Mouse (Mus musculus): Measurements from ENCODE around the gene Creb3l4. TPM values are rescaled to one million over a fixed set of nuclear protein-coding genes. Genes with fewer than 3 reads are reported as not detected.
A peak's percentile ranks its signal among the peaks of the same experiment; 100 is the strongest.
"Not testable (repeated sequence)": the region's sequence is repeated elsewhere in the genome, so short reads cannot be mapped to it uniquely, and the experiment has no call there.

The Creb3l4 gene
- polyA plus RNA-seq, 1 experiment from 2014 or later, result 1.6 TPM

- no peak for ATAC-seq (replicated peaks)
- Histone ChIP-seq H3K27me3 (replicated peaks) (no peaks in the 10 kb centered on the region), H3K9me3 (no peaks in the 10 kb centered on the region), H3K4me2 (no peak overlapping the region), H3K27ac (no peak overlapping the region), H3K36me3 (replicated peaks) (peaks cover 60% of the 10 kb centered on the region), H3K4me3 (no peak overlapping the region), H3K9ac (no peak overlapping the region), H3K4me1 (peaks cover 20% of the 10 kb centered on the region)
- 95% methylated on average over 4 of the region's 4 CpGs for WGBS
These were observed 15.2 kb upstream of the Creb3l4 start for GRCm38 (mm10) chr3:90258521-90258920.

GRCm38 (mm10) chr3:90256731-90257530 lies 13.6 kb upstream of the Creb3l4 start:
- Histone ChIP-seq H3K27ac (no peak overlapping the region), H3K9me3 (no peaks in the 10 kb centered on the region), H3K27me3 (replicated peaks) (no peaks in the 10 kb centered on the region), H3K36me3 (replicated peaks) (peaks cover 45% of the 10 kb centered on the region), H3K4me1 (peaks cover 20% of the 10 kb centered on the region), H3K9ac (no peak overlapping the region), H3K4me2 (no peak overlapping the region), H3K4me3 (no peak overlapping the region)
- no peak for ATAC-seq (replicated peaks)
- WGBS, result 92% methylated on average over 19 of the region's 19 CpGs

GRCm38 (mm10) chr3:90255784-90256353 lies 12.6 kb upstream of the Creb3l4 start:
- Histone ChIP-seq H3K4me1 (peaks cover 20% of the 10 kb centered on the region), H3K36me3 (replicated peaks) (peaks cover 38% of the 10 kb centered on the region), H3K4me2 (no peak overlapping the region), H3K9ac (no peak overlapping the region), H3K27me3 (replicated peaks) (no peaks in the 10 kb centered on the region), H3K9me3 (no peaks in the 10 kb centered on the region), H3K27ac (no peak overlapping the region), H3K4me3 (no peak overlapping the region)
- no peak for ATAC-seq (replicated peaks)
- 94% methylated on average over 14 of the region's 14 CpGs for WGBS

GRCm38 (mm10) chr3:90255194-90255565 lies 11.9 kb upstream of the Creb3l4 start:
- peaks cover 20% of the 10 kb centered on the region for H3K4me1 ChIP-seq
- peak overlapping the region; percentile 95 for H3K4me3 ChIP-seq
- no peak overlapping the region; the same call in 1 of the 2 replicates for H3K27ac ChIP-seq
- peak overlapping the region; percentile 89 for H3K4me2 ChIP-seq
- 23% methylated on average over 2 of the region's 2 CpGs for WGBS
- peaks cover 31% of the 10 kb centered on the region for H3K36me3 ChIP-seq (replicated peaks)
- H3K9ac ChIP-seq, result peak overlapping the region; percentile 96
- H3K9me3 ChIP-seq, result no peaks in the 10 kb centered on the region
- no peak for ATAC-seq (replicated peaks)
- no peaks in the 10 kb centered on the region for H3K27me3 ChIP-seq (replicated peaks)

- peak overlapping the region; percentile 96 for H3K9ac ChIP-seq
- ATAC-seq (replicated peaks), result peak; percentile 65
- peaks cover 21% of the 10 kb centered on the region for H3K4me1 ChIP-seq
- no peaks in the 10 kb centered on the region for H3K27me3 ChIP-seq (replicated peaks)
- H3K36me3 ChIP-seq (replicated peaks), result peaks cover 26% of the 10 kb centered on the region
- H3K27ac ChIP-seq, result peak overlapping the region; percentile 80
- peak overlapping the region; percentile 95 for H3K4me3 ChIP-seq
- H3K9me3 ChIP-seq, result no peaks in the 10 kb centered on the region
- H3K4me2 ChIP-seq, result peak overlapping the region; percentile 89
- 1% methylated on average over 41 of the region's 41 CpGs for WGBS
These were observed 11.3 kb upstream of the Creb3l4 start for GRCm38 (mm10) chr3:90254419-90255193.

- ATAC-seq (replicated peaks), result peak; percentile 97
- H3K27me3 ChIP-seq (replicated peaks), result no peaks in the 10 kb centered on the region
- H3K36me3 ChIP-seq (replicated peaks), result peaks cover 18% of the 10 kb centered on the region
- H3K4me1 ChIP-seq, result peaks cover 27% of the 10 kb centered on the region
- under 1% methylated on average over 40 of the region's 40 CpGs for WGBS
- H3K9me3 ChIP-seq, result no peaks in the 10 kb centered on the region
- peak within 1 kb of the TSS; percentile 89 for H3K4me2 ChIP-seq
- H3K4me3 ChIP-seq, result peak within 1 kb of the TSS; percentile 95
- peak within 1 kb of the TSS; percentile 80 for H3K27ac ChIP-seq
- peak within 1 kb of the TSS; percentile 96 for H3K9ac ChIP-seq
These were observed 10.5 kb upstream of the Creb3l4 start, which contains the start of gene Crtc2 for GRCm38 (mm10) chr3:90253653-90254418. TSS of gene Crtc2 (plus strand) at chr3:90254163.

GRCm38 (mm10) chr3:90253174-90253573 lies 9.9 kb upstream of the Creb3l4 start:
- H3K4me2 ChIP-seq, result peak overlapping the region; percentile 89
- 72% methylated on average over 1 of the region's 1 CpGs for WGBS

GRCm38 (mm10) chr3:90252659-90253058 lies 9.3 kb upstream of the Creb3l4 start:
- peaks cover 33% of the 10 kb centered on the region for H3K4me1 ChIP-seq
- H3K27me3 ChIP-seq (replicated peaks); H3K36me3 ChIP-seq (replicated peaks): not testable (repeated sequence)

More at GRCm38 (mm10) chr3:90253174-90253573, 9.9 kb upstream of the Creb3l4 start:
- H3K9ac ChIP-seq; H3K27ac ChIP-seq; H3K9me3 ChIP-seq; H3K27me3 ChIP-seq (replicated peaks): not testable (repeated sequence)
- Histone ChIP-seq H3K4me3 (peak overlapping the region; percentile 95; the same call in 1 of the 2 replicates), H3K36me3 (replicated peaks) (peaks cover 12% of the 10 kb centered on the region), H3K4me1 (peaks cover 32% of the 10 kb centered on the region)
- ATAC-seq (replicated peaks), result 0 out of 2 replicates have a peak, but pooled peaks have one; percentile 1

GRCm38 (mm10) chr3:90251731-90252226 lies 8.5 kb upstream of the Creb3l4 start:
- H3K4me1 ChIP-seq, result peaks cover 36% of the 10 kb centered on the region
- not testable (repeated sequence) for H3K4me2 ChIP-seq; H3K9me3 ChIP-seq; H3K27me3 ChIP-seq (replicated peaks); H3K27ac ChIP-seq; H3K4me3 ChIP-seq; H3K36me3 ChIP-seq (replicated peaks); ATAC-seq (replicated peaks); H3K9ac ChIP-seq
- 97% methylated on average over 9 of the region's 12 CpGs for WGBS

More at GRCm38 (mm10) chr3:90252659-90253058, 9.3 kb upstream of the Creb3l4 start:
- not testable (repeated sequence) for H3K9me3 ChIP-seq; H3K27ac ChIP-seq; H3K4me2 ChIP-seq; H3K4me3 ChIP-seq; H3K9ac ChIP-seq; ATAC-seq (replicated peaks)
- 94% methylated on average over 2 of the region's 2 CpGs for WGBS

GRCm38 (mm10) chr3:90250791-90251190 lies 7.5 kb upstream of the Creb3l4 start:
- Histone ChIP-seq H3K27me3 (replicated peaks) (no peaks in the 10 kb centered on the region), H3K4me2 (no peak overlapping the region), H3K36me3 (replicated peaks) (no peaks in the 10 kb centered on the region), H3K4me1 (peaks cover 26% of the 10 kb centered on the region), H3K9ac (no peak overlapping the region), H3K4me3 (no peak overlapping the region), H3K9me3 (no peaks in the 10 kb centered on the region), H3K27ac (no peak overlapping the region)
- WGBS, result 86% methylated on average over 6 of the region's 6 CpGs
- ATAC-seq (replicated peaks), result no peak

GRCm38 (mm10) chr3:90248746-90249100 lies 5.4 kb upstream of the Creb3l4 start:
- peak overlapping the region; percentile 87 for H3K27ac ChIP-seq
- no peaks in the 10 kb centered on the region for H3K27me3 ChIP-seq (replicated peaks)
- H3K4me3 ChIP-seq, result peak overlapping the region; percentile 76
- H3K4me1 ChIP-seq, result peaks cover 15% of the 10 kb centered on the region
- peak overlapping the region; percentile 69 for H3K9ac ChIP-seq
- H3K36me3 ChIP-seq (replicated peaks), result no peaks in the 10 kb centered on the region
- no peaks in the 10 kb centered on the region for H3K9me3 ChIP-seq
- 7% methylated on average over 10 of the region's 10 CpGs for WGBS
- H3K4me2 ChIP-seq, result peak overlapping the region; percentile 80
- ATAC-seq (replicated peaks), result no peak

Measured in midbrain, embryonic 15.5 days (tissue).